Comparison of ENCODE assay signal across 23 mouse cellular contexts in the genomic region with DNA sequence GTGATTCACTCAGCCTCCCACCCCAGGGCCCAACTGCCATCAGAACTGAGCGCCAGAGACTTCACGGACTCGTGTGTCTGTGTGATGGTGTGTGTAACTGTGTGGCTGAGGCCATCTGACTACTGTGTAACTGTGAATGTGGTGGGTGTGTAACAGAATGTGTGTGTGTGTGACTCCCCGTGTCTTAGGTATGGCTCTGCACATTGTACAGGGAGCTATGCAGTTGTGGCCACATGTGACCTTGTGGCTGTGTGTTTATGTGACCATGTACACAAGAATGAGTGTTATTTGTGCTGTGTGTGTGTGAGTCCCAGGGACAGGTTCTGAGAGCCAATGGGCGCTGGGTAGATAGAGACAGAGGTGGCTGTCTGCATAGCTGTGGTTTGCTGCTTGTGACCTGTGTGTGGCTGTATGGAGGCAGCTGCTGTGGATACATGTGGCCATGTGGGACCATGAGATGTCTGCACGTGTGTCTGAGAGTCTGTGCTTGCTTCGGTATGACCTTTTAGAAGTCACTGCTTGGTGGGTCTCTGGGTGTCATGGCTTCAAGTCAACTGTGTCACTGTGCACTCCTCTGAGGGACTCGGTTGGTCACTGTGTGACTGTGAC. TPM values are rescaled to one million over a fixed set of nuclear protein-coding genes. Genes with fewer than 3 reads are reported as not detected.
DNase-seq lines count a peak whose midpoint lies in the region; ATAC-seq and TF ChIP-seq lines count a peak whose summit lies in the region.
"Had no signal": no experiment of that assay in that cellular context is flagged by ENCODE, and none has a peak within 500 bp of the region (broad histone marks: within the 10 kb centered on the region; RNA-seq: fewer than 3 reads in every experiment).

No protein-coding gene starts in this region.

- H3K27ac ChIP-seq in lung, embryonic 16.5 days (ENCODE audit: low read length): no peak overlapping the region
- H3K27ac ChIP-seq: embryonic facial prominence, embryonic 10.5 days; embryonic facial prominence, embryonic 12.5 days; forebrain, embryonic 13.5 days; forebrain, embryonic 15.5 days had no signal

- H3K4me2 ChIP-seq in lung, embryonic 16.5 days (ENCODE audit: low read depth, low read length): no peak overlapping the region
- H3K4me2 ChIP-seq in myocyte (ENCODE audit: low read depth): peak overlapping the region; percentile 70
- H3K4me2 ChIP-seq: embryonic facial prominence, embryonic 12.5 days; forebrain, embryonic 13.5 days; forebrain, embryonic 15.5 days had no signal

- 0 out of 2 replicates have a peak, but pooled peaks have one; percentile 17 for ATAC-seq in lung, embryonic 16.5 days (ENCODE audit: low read depth)
- ATAC-seq: activated CD4-positive, CD25-positive, alpha-beta regulatory T cell, adult 4 months; forebrain, embryonic 13.5 days; forebrain, embryonic 15.5 days; forebrain, postnatal 0 days; Patski had no signal

- TF ChIP-seq POLR2A in myocyte (IDR thresholded peaks at IDR 0.05; ENCODE audit: insufficient read length, low read depth): peak; percentile 52

- no peaks in the 10 kb centered on the region for H3K79me2 ChIP-seq in C2C12 (ENCODE audit: control insufficient read depth, insufficient read depth)
- H3K79me2 ChIP-seq in myocyte (ENCODE audit: control insufficient read depth, insufficient read depth): no peaks in the 10 kb centered on the region

- no peak for DNase-seq in lung, postnatal 25 days (ENCODE audit: low spot score)
- DNase-seq in left cerebral cortex, adult 9 months (ENCODE audit: low spot score in 2 of 2): no peak
- DNase-seq in layer of hippocampus, adult 11-12 months (ENCODE audit: low spot score): no peak
- no peak for DNase-seq in c-Kit-positive CD71-positive TER-119-positive erythroid progenitor cells, embryonic 14.5 days (ENCODE audit: low spot score)
- DNase-seq: adrenal gland, adult 8-10 months; cerebellum, adult 11 months; cerebellum, adult 18-20 months; cerebellum, adult 8-10 months; cerebellum, adult 9-11 months; cerebellum, postnatal 14 days; cerebellum, postnatal 36 days; embryo, embryonic 11 days; forebrain, postnatal 0 days had no signal

- no peaks in the 10 kb centered on the region for H3K27me3 ChIP-seq in lung, embryonic 16.5 days (ENCODE audit: control insufficient read depth, insufficient read depth, low read depth, low read length)
- no peaks in the 10 kb centered on the region for H3K27me3 ChIP-seq in C2C12 (ENCODE audit: control insufficient read depth, insufficient read depth, insufficient read length)
- H3K27me3 ChIP-seq in myocyte (ENCODE audit: control insufficient read depth, insufficient read depth, insufficient read length): no peaks in the 10 kb centered on the region
- H3K27me3 ChIP-seq: embryonic facial prominence, embryonic 12.5 days; Patski had no signal

- no peaks in the 10 kb centered on the region for H3K36me3 ChIP-seq in lung, embryonic 16.5 days (ENCODE audit: control insufficient read depth, insufficient read depth, low read length)
- no peaks in the 10 kb centered on the region for H3K36me3 ChIP-seq in C2C12 (ENCODE audit: control insufficient read depth, insufficient read depth)
- H3K36me3 ChIP-seq in myocyte (ENCODE audit: control insufficient read depth, insufficient read depth): no peaks in the 10 kb centered on the region
- H3K36me3 ChIP-seq: embryonic facial prominence, embryonic 10.5 days; embryonic facial prominence, embryonic 12.5 days; forebrain, embryonic 15.5 days; G1E had no signal

- no peak overlapping the region for H3K4me3 ChIP-seq in lung, embryonic 16.5 days (ENCODE audit: low read length)
- H3K4me3 ChIP-seq in C2C12 (ENCODE audit: insufficient read depth, poor library complexity, severe bottlenecking): no peak overlapping the region
- no peak overlapping the region for H3K4me3 ChIP-seq in myocyte
- H3K4me3 ChIP-seq: embryonic facial prominence, embryonic 10.5 days; embryonic facial prominence, embryonic 12.5 days; forebrain, embryonic 13.5 days; forebrain, embryonic 15.5 days had no signal

- no peak for TF ChIP-seq CTCF in C2C12 (IDR thresholded peaks at IDR 0.05; ENCODE audit: control insufficient read depth, insufficient read depth, insufficient read length)

- H3K9ac ChIP-seq in lung, embryonic 16.5 days (ENCODE audit: low read length): no peak overlapping the region
- H3K9ac ChIP-seq: embryonic facial prominence, embryonic 12.5 days; forebrain, embryonic 13.5 days; forebrain, embryonic 15.5 days; forebrain, postnatal 0 days had no signal

- H3K9me3 ChIP-seq in lung, embryonic 16.5 days (ENCODE audit: control insufficient read depth, low read length): no peaks in the 10 kb centered on the region
- H3K9me3 ChIP-seq: embryonic facial prominence, embryonic 10.5 days; embryonic facial prominence, embryonic 12.5 days; forebrain, embryonic 13.5 days; forebrain, embryonic 15.5 days; G1E had no signal

- no peaks in the 10 kb centered on the region for H3K4me1 ChIP-seq in lung, embryonic 16.5 days (replicated peaks; ENCODE audit: control insufficient read depth, insufficient read depth, low read length)
- H3K4me1 ChIP-seq: embryonic facial prominence, embryonic 12.5 days; forebrain, embryonic 13.5 days; forebrain, embryonic 15.5 days had no signal

- no peaks in the 10 kb centered on the region for H3K79me3 ChIP-seq in C2C12 (ENCODE audit: low read depth)

- peak overlapping the region; percentile 25 for H3ac ChIP-seq in C2C12 (ENCODE audit: control insufficient read depth, insufficient read length, low read depth)
- no peak overlapping the region for H3ac ChIP-seq in myocyte (ENCODE audit: control insufficient read depth, insufficient read length)

- 74% methylated on average over 8 of the region's 8 CpGs for WGBS in lung, embryonic 16.5 days

TF ChIP-seq in C2C12, 6 proteins besides CTCF, POLR2A, EP300 and RAD21:
- TF ChIP-seq USF1 (IDR thresholded peaks at IDR 0.05; ENCODE audit: low read depth) (peak; percentile 60), CEBPB (IDR thresholded peaks at IDR 0.05; ENCODE audit: low read depth) (no peak), FOSL1 (IDR thresholded peaks at IDR 0.05; ENCODE audit: insufficient read depth, low read length, poor library complexity, severe bottlenecking) (no peak), MAX (IDR thresholded peaks at IDR 0.05) (peak; percentile 92), MYOD1 (IDR thresholded peaks at IDR 0.05; ENCODE audit: control insufficient read depth, insufficient read length, low read depth) (peak; percentile 85), MYOG (IDR thresholded peaks at IDR 0.05; ENCODE audit: control insufficient read depth, extremely low read depth, insufficient read length) (no peak)

TF ChIP-seq in myocyte, 11 proteins besides CTCF, POLR2A, EP300 and RAD21:
- TF ChIP-seq MAX (IDR thresholded peaks at IDR 0.05; ENCODE audit: low read depth) (no peak), TCF12 (IDR thresholded peaks at IDR 0.05; ENCODE audit: insufficient read depth, poor library complexity, severe bottlenecking) (peak; percentile 48), POLR2AphosphoS2 (IDR thresholded peaks at IDR 0.05; ENCODE audit: insufficient read length, low read depth) (no peak), SRF (IDR thresholded peaks at IDR 0.05; ENCODE audit: control insufficient read depth, insufficient read length, low read depth) (peak; percentile 41), CEBPB (IDR thresholded peaks at IDR 0.05; ENCODE audit: insufficient read depth, poor library complexity, severe bottlenecking) (no peak), E2F4 (IDR thresholded peaks at IDR 0.05; ENCODE audit: insufficient read depth) (no peak), MYOG (IDR thresholded peaks at IDR 0.05; ENCODE audit: control insufficient read depth in 1 of 3, insufficient read depth in 1 of 3, insufficient read length in 2 of 3, low read depth in 2 of 3) (peak; percentile 12 to 90 (median 54)), REST (IDR thresholded peaks at IDR 0.05; ENCODE audit: insufficient read depth, insufficient read length) (no peak), USF1 (IDR thresholded peaks at IDR 0.05; ENCODE audit: low read depth) (peak; percentile 14), TCF3 (IDR thresholded peaks at IDR 0.05; ENCODE audit: insufficient read length, low read depth) (peak; percentile 55), MYOD1 (IDR thresholded peaks at IDR 0.05; ENCODE audit: control insufficient read depth in 1 of 3, insufficient read length in 2 of 3, low read depth in 2 of 3) (peak in 2 of 3 experiments; percentile 36 to 85)
TF ChIP-seq in myocyte: peak in this region for 6.

RNA-seq across cellular contexts. Expression of a gene that starts 13.8 kb away (rescaled TPM):
- polyA plus RNA-seq in lung, embryonic 16.5 days (2015; fragmentation: Nextera tagmentation; extraction: Ambion mirVana): 1.0 and 1.3 TPM in 2 replicates
- 0.37 TPM for polyA plus RNA-seq in C2C12 (2012; fragmentation: generic; extraction: Trizol)
- 0.49 TPM for polyA plus RNA-seq in myocyte (2012; fragmentation: generic; extraction: Trizol)
- polyA plus RNA-seq: activated CD4-positive, CD25-positive, alpha-beta regulatory T cell, adult 4 months; forebrain, embryonic 13.5 days; forebrain, embryonic 15.5 days; G1E had no signal

RNA-seq across cellular contexts. Expression of a gene that starts 39.9 kb away (rescaled TPM):
- 0.31 and 0.77 TPM in 2 replicates for polyA plus RNA-seq in lung, embryonic 16.5 days (2015; fragmentation: Nextera tagmentation; extraction: Ambion mirVana)
- polyA plus RNA-seq in C2C12 (2012; fragmentation: generic; extraction: Trizol) (31.8 TPM), myocyte (2012; fragmentation: generic; extraction: Trizol) (6.3 TPM)
- polyA plus RNA-seq: activated CD4-positive, CD25-positive, alpha-beta regulatory T cell, adult 4 months; forebrain, embryonic 13.5 days; forebrain, embryonic 15.5 days; forebrain, postnatal 0 days; G1E; Patski had no signal
